Mouse (Mus musculus): ENCODE measurements around the gene Rnf144b.
A peak's percentile ranks its signal among the peaks of the same experiment; 100 is the strongest.

Gene Rnf144b

DNA sequence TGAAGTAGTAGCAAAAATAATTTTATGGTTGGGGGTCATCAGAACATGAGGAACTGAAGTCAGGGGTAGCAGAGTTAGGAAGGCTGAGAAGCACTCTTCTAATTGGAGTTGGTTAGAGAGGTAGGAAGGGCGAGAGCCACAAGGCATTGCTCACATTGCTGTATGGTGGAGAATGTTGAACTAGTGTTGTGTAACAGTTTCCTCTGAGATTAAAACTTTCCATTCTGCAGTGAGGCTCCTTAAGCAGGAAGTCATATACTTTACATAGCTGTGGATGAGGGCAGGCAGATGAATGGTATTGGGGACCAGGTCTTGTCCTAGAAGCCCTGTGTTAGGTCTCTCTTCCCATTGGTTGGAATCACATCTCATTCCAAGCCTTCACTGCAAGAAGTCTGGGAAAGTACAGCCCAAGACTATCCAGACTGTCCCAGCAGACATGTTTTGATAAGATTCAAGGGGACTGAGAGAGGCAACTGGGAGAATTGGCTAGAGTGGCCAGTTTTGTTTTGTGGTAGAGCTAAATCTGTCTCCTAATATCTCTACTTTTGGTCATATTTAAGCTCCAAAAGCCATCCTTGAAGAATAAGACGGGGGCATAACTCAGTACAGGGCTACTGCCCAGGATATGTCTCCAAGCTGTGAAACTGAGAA, 128.8 kb downstream of the Rnf144b start:
- DNase-seq (ENCODE audit: extremely low read depth, insufficient read length, low spot score) = no peak

DNA sequence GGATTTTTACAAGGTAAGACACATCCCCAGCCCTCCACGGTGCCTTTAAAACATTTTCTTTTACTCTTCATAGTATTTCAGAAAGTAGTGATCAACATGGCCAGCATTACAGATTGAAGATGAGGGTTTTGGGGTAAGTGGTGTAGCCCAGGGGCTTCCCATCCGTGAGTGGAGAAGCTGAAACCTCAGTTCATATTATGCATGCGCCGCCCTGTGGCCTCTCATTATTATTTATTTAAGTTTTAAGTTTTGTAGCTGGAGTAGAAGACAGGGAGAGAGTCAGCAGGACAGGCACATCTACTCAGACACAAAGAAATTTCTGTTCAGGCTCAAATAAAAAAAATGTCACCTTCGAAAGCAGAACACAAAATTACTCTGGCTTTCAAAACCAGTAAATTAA, 131.3 kb downstream of the Rnf144b start:
- no peak for DNase-seq (ENCODE audit: extremely low read depth, insufficient read length, low spot score)

DNA sequence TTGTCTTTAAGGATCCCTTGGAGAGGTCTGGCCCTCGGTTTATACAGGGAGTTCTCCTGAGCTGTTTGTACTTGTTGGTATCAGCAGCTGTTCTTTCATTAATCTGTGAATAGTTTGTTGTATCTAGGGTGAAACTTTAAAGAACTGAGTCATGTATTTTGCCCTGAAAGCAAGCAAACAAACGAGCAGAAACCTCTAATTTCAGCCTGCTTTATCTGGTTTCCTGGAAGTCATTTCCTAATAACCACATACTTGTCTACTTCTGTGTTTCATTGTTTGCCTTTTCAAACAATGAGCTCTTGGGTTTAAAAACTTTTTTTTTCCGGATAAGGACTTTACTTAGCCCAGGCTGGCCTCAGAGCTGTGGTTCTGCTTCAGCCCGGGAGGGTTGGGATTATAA, 136.8 kb downstream of the Rnf144b start:
- DNase-seq (ENCODE audit: extremely low read depth, insufficient read length, low spot score) = no peak

GRCm38 (mm10) chr13:47261961-47262360, 139.5 kb downstream of the Rnf144b start:
- peak; percentile 23 for DNase-seq (ENCODE audit: extremely low read depth, insufficient read length, low spot score)

DNA sequence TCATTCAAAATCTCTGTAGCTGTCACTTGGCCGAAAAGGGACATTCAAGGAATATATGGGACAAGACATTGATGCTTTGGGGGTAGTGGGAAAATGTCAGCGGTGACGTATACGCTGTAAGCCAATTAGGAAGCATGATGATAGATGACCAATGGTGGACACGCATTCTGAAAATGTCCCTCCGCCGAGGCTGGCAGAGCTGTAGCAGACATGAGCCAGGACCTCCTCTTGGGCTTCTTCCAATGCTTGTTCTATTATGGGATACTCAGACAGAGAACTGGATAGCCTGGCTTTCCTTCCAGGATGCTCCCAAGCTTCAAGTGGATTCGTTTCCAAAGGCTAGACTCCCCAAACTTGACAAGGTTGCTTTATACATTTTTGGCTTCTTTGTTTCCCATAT, 141.9 kb downstream of the Rnf144b start:
- DNase-seq (ENCODE audit: extremely low read depth, insufficient read length, low spot score) = no peak

DNA sequence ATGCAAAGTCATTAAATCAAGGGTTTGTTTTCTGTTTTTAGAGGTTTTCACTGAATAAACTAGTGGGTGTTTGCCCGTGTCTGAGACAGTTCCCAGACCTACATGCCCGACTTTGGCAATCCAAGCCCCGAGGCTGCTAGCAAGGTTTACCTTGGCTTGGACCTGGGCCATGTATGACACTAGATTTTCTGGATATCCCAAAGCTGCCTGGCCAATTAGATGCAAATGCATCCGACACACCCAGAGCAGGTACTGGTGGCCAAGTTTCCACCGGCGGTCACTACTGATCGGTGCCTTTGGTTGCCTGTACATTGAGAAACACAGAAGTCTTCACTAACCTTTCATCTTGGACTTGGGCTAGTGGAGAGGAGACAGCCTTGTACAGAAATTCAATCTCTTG, 144.0 kb downstream of the Rnf144b start:
- no peak for DNase-seq (ENCODE audit: extremely low read depth, insufficient read length, low spot score)

- DNase-seq (ENCODE audit: extremely low read depth, insufficient read length, low spot score) = no peak
These were observed 145.8 kb downstream of the Rnf144b start for GRCm38 (mm10) chr13:47268227-47268626.

DNA sequence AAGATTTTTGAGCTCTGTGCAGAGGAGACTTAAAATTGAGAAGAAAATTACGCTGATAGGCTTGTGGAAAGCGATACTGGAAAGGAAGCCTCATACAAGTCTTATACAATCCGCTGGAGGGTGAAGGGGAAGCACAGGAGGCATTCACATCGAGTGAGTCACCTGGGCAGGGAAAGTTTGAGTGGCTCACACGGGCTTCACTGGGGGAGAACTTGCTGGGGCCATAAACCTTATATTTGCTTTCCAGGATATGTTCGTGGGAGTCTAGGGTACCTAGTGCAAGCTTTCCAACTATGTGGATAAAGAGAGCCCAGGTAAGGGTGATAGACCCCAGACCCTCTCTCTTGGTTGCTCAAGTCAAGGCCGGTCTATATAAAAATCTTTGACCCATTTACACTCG, 150.5 kb downstream of the Rnf144b start:
- DNase-seq (ENCODE audit: extremely low read depth, insufficient read length, low spot score) = no peak

GRCm38 (mm10) chr13:47273487-47273886, 151.0 kb downstream of the Rnf144b start:
- no peak for DNase-seq (ENCODE audit: extremely low read depth, insufficient read length, low spot score)

DNA sequence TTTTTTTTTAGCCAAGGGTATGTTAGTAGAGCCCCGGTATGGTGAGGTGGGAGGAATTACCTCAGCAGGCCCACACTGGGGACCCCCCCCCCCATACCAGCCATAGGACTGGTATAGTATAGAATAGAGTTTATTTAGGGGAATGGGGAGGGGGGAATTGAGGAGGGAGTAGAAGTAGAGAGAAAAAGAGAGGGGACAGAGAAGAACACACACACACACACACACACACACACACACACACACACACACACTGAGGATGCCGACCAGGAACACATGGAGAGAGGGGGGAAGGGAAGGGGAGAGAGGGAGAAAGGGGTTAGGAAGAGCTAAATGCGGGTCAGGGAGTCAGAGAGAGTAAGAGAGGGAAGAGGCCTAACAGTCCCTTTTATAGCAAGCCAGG, 151.7 kb downstream of the Rnf144b start:
- DNase-seq (ENCODE audit: extremely low read depth, insufficient read length, low spot score) = no peak

DNA sequence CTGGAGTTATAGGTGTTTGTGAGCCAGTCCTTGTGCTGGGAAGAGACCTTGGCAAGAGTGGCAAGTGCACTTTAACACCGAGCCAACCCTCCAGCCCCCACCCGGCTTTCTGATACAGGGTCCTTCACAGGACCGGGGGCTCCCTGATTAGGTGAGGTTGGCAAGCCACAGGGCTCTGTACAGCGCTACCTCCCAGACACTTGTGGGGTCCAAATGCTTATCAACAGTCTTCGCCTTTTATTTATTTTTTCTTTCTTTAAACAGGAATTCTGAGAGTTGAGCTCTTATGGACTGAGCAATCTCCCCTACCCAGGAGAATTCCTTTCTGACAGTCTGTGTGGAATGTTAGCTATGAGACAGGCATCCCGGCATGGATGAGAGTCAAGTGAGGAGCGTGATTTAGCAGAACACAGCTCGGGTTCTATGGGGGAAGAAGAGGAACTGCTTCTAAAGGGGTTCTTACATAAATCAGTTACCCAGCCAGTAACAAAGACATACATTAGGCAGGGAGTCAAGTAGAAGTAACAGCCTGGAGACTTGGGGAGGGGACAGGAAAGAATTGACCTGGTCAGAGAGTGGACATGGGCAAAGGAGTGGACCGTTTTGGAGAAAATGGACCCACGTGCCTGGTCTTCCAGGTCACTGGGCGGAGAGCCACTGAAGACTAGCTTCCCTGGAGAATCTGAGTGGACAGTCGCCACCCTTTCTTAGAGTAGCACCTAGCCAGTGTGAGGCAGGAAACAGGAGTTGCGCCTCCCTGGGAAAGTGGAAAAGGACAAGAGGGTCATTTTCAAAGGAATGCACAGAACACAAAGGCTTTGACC, 154.8 kb downstream of the Rnf144b start:
- DNase-seq (ENCODE audit: extremely low read depth, insufficient read length, low spot score) = no peak

- DNase-seq (ENCODE audit: extremely low read depth, insufficient read length, low spot score) = no peak
These were observed 155.4 kb downstream of the Rnf144b start for GRCm38 (mm10) chr13:47277824-47278290.

- no peak for DNase-seq (ENCODE audit: extremely low read depth, insufficient read length, low spot score)
These were observed 159.8 kb downstream of the Rnf144b start for GRCm38 (mm10) chr13:47282221-47282620.

DNA sequence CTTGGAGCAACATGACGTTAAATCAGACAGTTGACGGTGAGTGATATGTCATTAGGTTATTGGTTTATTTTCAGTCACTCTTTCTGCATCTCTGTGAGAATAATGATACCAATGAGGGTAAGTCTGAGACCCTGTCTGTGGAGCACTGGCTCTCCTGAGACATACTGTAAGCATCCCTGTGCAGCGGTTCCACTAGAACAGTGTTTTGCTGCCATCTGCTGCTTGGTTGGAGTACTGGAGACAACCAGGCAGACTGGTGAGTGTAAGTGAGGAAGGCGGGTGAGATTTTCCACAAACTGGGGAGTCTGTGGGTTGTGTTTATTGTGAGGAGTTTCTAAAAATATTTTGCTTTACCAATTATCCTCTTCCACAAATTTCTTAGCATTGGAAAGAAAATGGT, 166.0 kb downstream of the Rnf144b start:
- DNase-seq (ENCODE audit: extremely low read depth, insufficient read length, low spot score) = no peak

DNA sequence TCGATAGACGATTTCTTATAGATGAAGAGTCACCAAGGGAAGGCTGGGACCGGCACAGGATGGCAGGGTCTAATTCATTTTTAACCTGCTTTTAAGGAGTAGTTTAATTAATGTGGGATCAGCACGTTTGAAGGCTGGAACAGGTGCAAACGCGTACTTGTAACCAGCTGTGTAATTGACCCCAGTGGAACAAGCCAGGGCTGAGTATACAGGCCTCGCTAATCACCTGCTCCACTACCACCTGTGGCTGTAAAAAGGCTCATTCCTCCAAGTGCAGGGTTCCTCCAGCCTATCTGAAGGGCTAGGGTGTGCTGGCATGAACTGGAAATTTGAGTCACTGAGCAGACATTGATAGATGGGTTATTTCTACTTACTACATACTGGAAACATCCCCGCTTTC, 174.0 kb downstream of the Rnf144b start:
- DNase-seq (ENCODE audit: extremely low read depth, insufficient read length, low spot score) = no peak

Measured in 3134 (cell line).